Mouse (Mus musculus) lung, embryonic 14.5 days (tissue): ENCODE measurements around the gene Mdm2. TPM values are rescaled to one million over a fixed set of nuclear protein-coding genes. Genes with fewer than 3 reads are reported as not detected.

Source experiments
- ATAC-seq: fragments of 200-750 bp; cut with Nextera tagmentation; 2 replicates; pipeline ENCODE4 v1.8.0; 2017; ENCODE audit warnings: mild to moderate bottlenecking, moderate TSS enrichment, moderate library complexity; ENCODE audit not compliant: insufficient read depth
- DNase-seq: peaks from one replicate; pipeline ENCODE4 v3.0.0-alpha.2; 2015
- H3K27ac ChIP-seq: fragments of 300-500 bp; sonication (generic); 2 replicates; pipeline ENCODE4 v1.5.1; 2014; ENCODE audit warnings: low read depth, mild to moderate bottlenecking, moderate library complexity
- H3K27me3 ChIP-seq: fragments of 300-500 bp; sonication (generic); 2 replicates; pipeline ENCODE4 v1.6.1; 2014; ENCODE audit warnings: low read length, control low read depth; ENCODE audit not compliant: insufficient read depth
- H3K36me3 ChIP-seq: fragments of 300-500 bp; sonication (generic); 2 replicates; pipeline ENCODE4 v1.6.1; 2014; ENCODE audit warnings: control low read depth; ENCODE audit not compliant: insufficient read depth
- H3K4me1 ChIP-seq: fragments of 300-500 bp; sonication (generic); 2 replicates; pipeline ENCODE4 v1.6.1; 2014; ENCODE audit warnings: antibody characterized with exemption, control low read depth; ENCODE audit not compliant: insufficient read depth
- H3K4me2 ChIP-seq: fragments of 300-500 bp; sonication (generic); 2 replicates; pipeline ENCODE4 v1.6.1; 2014; ENCODE audit warnings: mild to moderate bottlenecking
- H3K4me3 ChIP-seq: fragments of 300-500 bp; sonication (generic); 2 replicates; pipeline ENCODE4 v1.5.1; 2014; ENCODE audit warnings: low read depth, low read length
- H3K9ac ChIP-seq: fragments of 300-500 bp; sonication (generic); 2 replicates; pipeline ENCODE4 v1.6.1; 2014
- H3K9me3 ChIP-seq: fragments of 300-500 bp; sonication (generic); 2 replicates; pipeline ENCODE4 v1.6.1; 2016; ENCODE audit warnings: low read depth, low read length, control low read depth
- CTCF ChIP-seq: IDR thresholded peaks from 2 replicates; pipeline ENCODE4 v1.5.1; 2016; ENCODE audit warnings: antibody characterized with exemption, low read depth
- whole genome bisulfite sequencing: fragments of 180-500 bp; shearing (Covaris S2); extraction: QIAGEN DNeasy Blood & Tissue Kit; methylation state at CpG from one replicate; pipeline ENCODE4 v1.1.7; 2014; 5-methylcytosine and 5-hydroxymethylcytosine counted together
- polyA plus RNA-seq: library from polyadenylated mRNA; unstranded; fragments of >200 nt; fragmentation: Nextera tagmentation; extraction: Ambion mirVana; gene quantifications from 2 replicates; pipeline ENCODE4 v1.2.1, GENCODE M21; 2014

Mdm2 gene
- polyA plus RNA-seq, 1 experiment from 2014 or later: 50.5 TPM

GRCm38 (mm10) chr10:117679029-117679686 is 31.4 kb downstream of the Mdm2 start:
- H3K27me3 ChIP-seq: no peaks in the 10 kb centered on the region
- no peak overlapping the region for H3K4me3 ChIP-seq
- no peak overlapping the region for H3K9ac ChIP-seq
- DNase-seq (no peak), ATAC-seq (no peak)
- H3K9me3 ChIP-seq: no peaks in the 10 kb centered on the region
- no peak overlapping the region for H3K4me2 ChIP-seq
- H3K36me3 ChIP-seq: no peaks in the 10 kb centered on the region
- no peak overlapping the region for H3K27ac ChIP-seq
- 77% methylated on average over 5 of the region's 5 CpGs for WGBS
- H3K4me1 ChIP-seq: no peaks in the 10 kb centered on the region
- TF ChIP-seq CTCF: no peak

GRCm38 (mm10) chr10:117678357-117678756 is 32.2 kb downstream of the Mdm2 start:
- H3K36me3 ChIP-seq: no peaks in the 10 kb centered on the region
- no peak for ATAC-seq
- WGBS: 48% methylated on average over 5 of the region's 5 CpGs

GRCm38 (mm10) chr10:117677494-117678236 is 32.9 kb downstream of the Mdm2 start:
- no peak overlapping the region for H3K4me2 ChIP-seq
- DNase-seq (no peak), ATAC-seq (no peak)
- H3K9me3 ChIP-seq: no peaks in the 10 kb centered on the region
- no peaks in the 10 kb centered on the region for H3K36me3 ChIP-seq
- no peak overlapping the region for H3K27ac ChIP-seq
- no peaks in the 10 kb centered on the region for H3K4me1 ChIP-seq
- no peak for TF ChIP-seq CTCF
- no peak overlapping the region for H3K9ac ChIP-seq
- H3K27me3 ChIP-seq: no peaks in the 10 kb centered on the region
- WGBS: 72% methylated on average over 13 of the region's 13 CpGs
- H3K4me3 ChIP-seq: no peak overlapping the region

More at GRCm38 (mm10) chr10:117678357-117678756, 32.2 kb downstream of the Mdm2 start:
- H3K4me3 ChIP-seq: no peak overlapping the region
- H3K9me3 ChIP-seq: no peaks in the 10 kb centered on the region
- H3K9ac ChIP-seq: no peak overlapping the region
- no peak for DNase-seq
- no peaks in the 10 kb centered on the region for H3K27me3 ChIP-seq
- H3K27ac ChIP-seq: no peak overlapping the region
- no peak for TF ChIP-seq CTCF
- no peaks in the 10 kb centered on the region for H3K4me1 ChIP-seq
- no peak overlapping the region for H3K4me2 ChIP-seq

GRCm38 (mm10) chr10:117676644-117677313 is 33.8 kb downstream of the Mdm2 start:
- 0 out of 2 replicates have a peak overlapping the region, but pooled peaks have one; percentile 5 for H3K4me3 ChIP-seq
- WGBS: 32% methylated on average over 17 of the region's 17 CpGs
- peak; percentile 85 for DNase-seq
- no peak overlapping the region for H3K27ac ChIP-seq
- ATAC-seq: no peak
- peak; percentile 73 for TF ChIP-seq CTCF
- no peaks in the 10 kb centered on the region for H3K36me3 ChIP-seq
- H3K4me2 ChIP-seq: peak overlapping the region; percentile 50
- peaks cover 6% of the 10 kb centered on the region; the same call in 1 of the 2 replicates for H3K4me1 ChIP-seq
- H3K9ac ChIP-seq: no peak overlapping the region
- no peaks in the 10 kb centered on the region for H3K27me3 ChIP-seq
- no peaks in the 10 kb centered on the region for H3K9me3 ChIP-seq

GRCm38 (mm10) chr10:117676036-117676643 is 34.4 kb downstream of the Mdm2 start:
- H3K27me3 ChIP-seq: no peaks in the 10 kb centered on the region
- ATAC-seq (peak; percentile 19; the same call in 1 of the 2 replicates), DNase-seq (peak; percentile 10)
- WGBS: 41% methylated on average over 19 of the region's 19 CpGs
- no peaks in the 10 kb centered on the region for H3K9me3 ChIP-seq
- no peak overlapping the region for H3K27ac ChIP-seq
- H3K4me2 ChIP-seq: peak overlapping the region; percentile 50
- 0 out of 2 replicates have a peak overlapping the region, but pooled peaks have one; percentile 5 for H3K4me3 ChIP-seq
- no peaks in the 10 kb centered on the region for H3K36me3 ChIP-seq
- no peak for TF ChIP-seq CTCF
- peaks cover 6% of the 10 kb centered on the region; the same call in 1 of the 2 replicates for H3K4me1 ChIP-seq
- no peak overlapping the region for H3K9ac ChIP-seq

- Histone ChIP-seq H3K36me3 (no peaks in the 10 kb centered on the region), H3K4me1 (peaks cover 6% of the 10 kb centered on the region; the same call in 1 of the 2 replicates), H3K9ac (no peak overlapping the region), H3K4me3 (no peak overlapping the region), H3K4me2 (peak overlapping the region; percentile 50), H3K9me3 (no peaks in the 10 kb centered on the region), H3K27me3 (no peaks in the 10 kb centered on the region), H3K27ac (no peak overlapping the region)
- no peak for TF ChIP-seq CTCF
- 38% methylated on average over 20 of the region's 20 CpGs for WGBS
- peak; percentile 45; the same call in 1 of the 2 replicates for ATAC-seq
- DNase-seq: peak; percentile 86
Observed at GRCm38 (mm10) chr10:117675096-117676035, 35.2 kb downstream of the Mdm2 start.
